Mouse (Mus musculus): ENCODE measurements at regions not wholly inside any gene's neighbourhood (a gene's known extent, or its start where the extent isn't known, plus 50 kb on each side); places are given as distances from the start of the nearest gene placed in this dataset.

DNA sequence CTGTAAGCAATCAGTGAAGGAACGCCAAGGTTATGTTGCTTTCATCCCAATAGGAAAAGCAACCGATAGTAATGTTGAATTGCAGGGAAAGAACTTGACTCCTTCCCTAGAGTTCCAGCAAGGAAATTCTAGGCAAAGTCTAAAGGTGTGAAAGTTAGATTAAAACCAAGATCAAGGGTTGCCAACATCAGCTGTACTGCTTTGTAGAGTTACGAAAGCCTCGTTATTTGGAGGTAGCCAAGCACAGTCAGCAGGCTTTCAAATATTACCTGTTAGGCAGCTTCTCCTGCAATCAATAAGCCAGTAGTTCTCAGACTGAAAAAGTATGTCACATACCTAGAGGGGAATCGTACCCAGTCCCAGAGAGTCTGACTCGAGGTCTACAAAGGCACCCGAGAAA, 58.4 kb upstream of the Gm47985 start:
- TF ChIP-seq POLR2A (IDR thresholded peaks at IDR 0.05; ENCODE audit: insufficient read length, low read depth) (no peak), TCF12 (IDR thresholded peaks at IDR 0.05; ENCODE audit: insufficient read depth, poor library complexity, severe bottlenecking) (no peak), REST (IDR thresholded peaks at IDR 0.05; ENCODE audit: insufficient read depth, insufficient read length) (no peak), USF1 (IDR thresholded peaks at IDR 0.05; ENCODE audit: low read depth) (no peak), MAX (IDR thresholded peaks at IDR 0.05; ENCODE audit: low read depth) (no peak), MYOD1 (IDR thresholded peaks at IDR 0.05; ENCODE audit: control insufficient read depth in 1 of 3, insufficient read length in 2 of 3, low read depth in 2 of 3) (no peak), MYOG (IDR thresholded peaks at IDR 0.05; ENCODE audit: control insufficient read depth in 1 of 3, insufficient read depth in 1 of 3, insufficient read length in 2 of 3, low read depth in 2 of 3) (no peak), E2F4 (IDR thresholded peaks at IDR 0.05; ENCODE audit: insufficient read depth) (no peak), POLR2AphosphoS2 (IDR thresholded peaks at IDR 0.05; ENCODE audit: insufficient read length, low read depth) (no peak), TCF3 (IDR thresholded peaks at IDR 0.05; ENCODE audit: insufficient read length, low read depth) (no peak), CEBPB (IDR thresholded peaks at IDR 0.05; ENCODE audit: insufficient read depth, poor library complexity, severe bottlenecking) (no peak)

Data from myocyte (in vitro differentiated cells).